Mouse (Mus musculus): ENCODE data around the gene Slc16a9.

The Slc16a9 gene

GRCm38 (mm10) chr10:70301190-70301589 is 56.3 kb downstream of the Slc16a9 start:
- peak; percentile 33 for DNase-seq (ENCODE audit: extremely low spot score)

GRCm38 (mm10) chr10:70303203-70303602 is 58.3 kb downstream of the Slc16a9 start:
- DNase-seq (ENCODE audit: extremely low spot score): no peak

GRCm38 (mm10) chr10:70305683-70306082 is 60.8 kb downstream of the Slc16a9 start:
- DNase-seq (ENCODE audit: extremely low spot score): no peak

- DNase-seq (ENCODE audit: extremely low spot score): no peak
Measured at GRCm38 (mm10) chr10:70309416-70309815, 64.5 kb downstream of the Slc16a9 start.

- no peak for DNase-seq (ENCODE audit: extremely low spot score)
Measured at GRCm38 (mm10) chr10:70310646-70311045, 65.7 kb downstream of the Slc16a9 start.

DNA sequence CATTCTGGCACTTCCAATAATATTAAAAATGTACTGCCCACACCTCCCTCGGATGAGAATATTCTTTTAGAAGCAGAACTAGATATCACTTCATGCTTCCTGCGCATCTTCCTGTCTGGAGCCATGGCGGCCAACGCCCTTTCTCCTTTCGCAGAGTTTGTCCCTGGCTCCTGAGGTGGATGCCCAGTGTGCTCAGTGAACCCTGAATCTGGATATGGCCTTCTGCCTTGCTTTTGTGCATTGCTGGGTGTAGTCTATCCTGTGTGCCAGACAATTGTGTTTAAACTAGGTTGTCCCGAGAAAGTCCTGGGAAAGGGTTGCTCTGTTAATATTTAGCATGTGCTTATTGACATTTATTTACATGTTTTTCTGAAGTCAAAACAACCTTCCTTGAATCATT is 71.0 kb downstream of the Slc16a9 start:
- DNase-seq (ENCODE audit: extremely low spot score): no peak

DNA sequence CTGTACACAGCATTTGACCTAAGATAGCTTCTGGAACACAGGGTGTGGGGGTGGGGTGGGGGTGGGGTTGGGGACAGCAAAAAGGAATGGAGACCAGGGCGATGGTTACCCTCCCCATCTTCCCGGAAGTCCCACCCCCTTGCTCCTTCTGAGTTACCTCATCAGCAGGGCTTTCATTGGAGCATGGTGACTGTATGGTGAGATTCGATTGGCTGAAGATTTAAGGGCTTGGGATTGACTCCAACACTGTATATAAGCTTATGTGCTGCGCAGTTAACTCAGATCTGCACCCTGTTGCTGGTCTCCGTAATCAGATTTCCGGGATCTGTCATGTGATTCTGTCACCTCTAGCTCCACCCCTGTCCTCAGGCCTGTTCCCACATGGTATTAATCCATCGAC is 72.0 kb downstream of the Slc16a9 start:
- no peak for DNase-seq (ENCODE audit: extremely low spot score)

DNA sequence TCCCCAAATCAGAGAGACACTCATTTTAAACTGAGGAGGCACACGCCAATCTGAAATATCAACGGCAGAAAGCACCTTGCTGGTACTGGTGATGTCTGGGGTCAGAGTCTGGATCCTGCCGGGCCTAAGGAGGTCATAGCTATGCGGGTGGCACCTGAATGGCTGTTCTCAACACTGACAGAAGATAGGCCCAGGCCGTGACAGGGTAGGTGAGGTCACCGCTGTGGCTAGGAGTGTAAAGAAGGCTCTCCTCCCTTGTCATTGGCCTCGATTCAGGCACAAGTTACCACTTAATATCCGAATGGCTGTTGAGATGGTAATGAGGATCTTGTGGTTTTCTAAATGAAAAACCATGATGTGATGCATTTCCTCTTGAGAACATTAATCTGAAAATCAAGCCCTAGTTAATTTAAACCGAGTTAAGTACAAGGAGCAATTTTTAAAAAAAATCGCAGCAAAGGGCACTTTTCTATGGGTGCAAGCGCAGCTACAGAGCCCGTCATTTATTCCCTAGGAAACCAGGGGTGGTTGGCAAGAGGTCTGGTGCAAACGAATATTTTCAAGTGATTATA is 72.6 kb downstream of the Slc16a9 start:
- DNase-seq (ENCODE audit: extremely low spot score): no peak

DNA sequence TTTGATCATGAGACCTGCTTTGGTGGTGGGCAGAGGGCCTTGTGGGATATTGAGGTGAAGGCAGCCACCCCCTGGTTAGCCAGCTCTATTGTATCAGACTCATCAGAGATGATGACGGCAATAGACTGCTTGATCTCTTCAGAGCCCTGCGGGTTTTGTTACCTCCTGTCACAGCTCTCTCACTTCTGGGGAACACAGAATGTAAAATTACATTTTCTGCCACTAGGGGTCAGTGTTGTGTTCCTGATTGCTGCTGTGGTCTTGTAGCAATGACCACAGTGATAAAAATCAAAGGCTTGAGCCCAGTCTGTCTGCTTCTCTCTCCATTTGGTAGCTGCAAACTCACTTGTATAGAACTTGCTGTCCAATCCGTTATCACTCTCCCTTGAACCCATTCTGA is 73.7 kb downstream of the Slc16a9 start:
- DNase-seq (ENCODE audit: extremely low spot score): peak; percentile 80

DNA sequence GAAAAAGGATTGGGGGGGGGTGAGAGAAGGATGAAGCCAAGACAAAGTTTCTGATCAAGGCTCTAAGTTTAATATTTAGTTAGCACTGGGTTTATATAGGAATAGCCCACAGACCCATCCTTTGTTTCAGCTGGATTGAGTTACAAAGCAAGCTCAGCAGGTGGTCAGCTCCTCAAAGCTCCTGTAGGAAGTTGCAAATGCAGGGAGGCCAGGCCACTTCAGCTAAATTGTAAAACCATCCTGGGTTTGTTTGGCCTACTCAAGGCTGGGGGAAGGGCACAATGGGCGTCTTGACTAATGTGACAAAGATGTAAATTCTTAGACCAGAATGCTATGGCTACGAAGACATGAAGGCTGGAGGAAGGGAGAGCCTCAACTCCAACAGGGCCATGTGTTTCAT is 80.6 kb downstream of the Slc16a9 start:
- no peak for DNase-seq (ENCODE audit: extremely low spot score)

DNA sequence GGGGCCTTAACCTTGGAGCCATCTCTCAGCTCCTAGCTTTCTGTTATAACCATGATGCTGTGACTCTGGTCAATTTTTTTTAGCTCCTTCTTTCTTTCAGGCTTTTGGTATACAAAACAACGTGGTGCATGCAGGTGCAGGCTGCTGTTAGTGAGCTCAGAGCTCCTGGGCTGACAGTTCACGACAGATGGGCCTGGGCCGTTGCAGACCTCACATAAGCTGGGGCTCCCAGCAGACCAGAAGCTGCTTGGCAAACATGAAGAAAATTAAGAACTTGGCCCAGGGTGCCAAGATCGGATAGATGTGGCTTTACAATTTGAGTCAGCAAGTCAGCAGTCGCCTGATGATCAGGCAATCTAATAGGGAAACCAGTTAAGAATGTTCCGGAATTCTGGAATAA is 82.4 kb downstream of the Slc16a9 start:
- DNase-seq (ENCODE audit: extremely low spot score): no peak

- DNase-seq (ENCODE audit: extremely low spot score): no peak
Measured at GRCm38 (mm10) chr10:70328139-70328538, 83.2 kb downstream of the Slc16a9 start.
